Mouse (Mus musculus): Measurements from ENCODE around the gene Gm1673.

Gm1673 gene

DNA sequence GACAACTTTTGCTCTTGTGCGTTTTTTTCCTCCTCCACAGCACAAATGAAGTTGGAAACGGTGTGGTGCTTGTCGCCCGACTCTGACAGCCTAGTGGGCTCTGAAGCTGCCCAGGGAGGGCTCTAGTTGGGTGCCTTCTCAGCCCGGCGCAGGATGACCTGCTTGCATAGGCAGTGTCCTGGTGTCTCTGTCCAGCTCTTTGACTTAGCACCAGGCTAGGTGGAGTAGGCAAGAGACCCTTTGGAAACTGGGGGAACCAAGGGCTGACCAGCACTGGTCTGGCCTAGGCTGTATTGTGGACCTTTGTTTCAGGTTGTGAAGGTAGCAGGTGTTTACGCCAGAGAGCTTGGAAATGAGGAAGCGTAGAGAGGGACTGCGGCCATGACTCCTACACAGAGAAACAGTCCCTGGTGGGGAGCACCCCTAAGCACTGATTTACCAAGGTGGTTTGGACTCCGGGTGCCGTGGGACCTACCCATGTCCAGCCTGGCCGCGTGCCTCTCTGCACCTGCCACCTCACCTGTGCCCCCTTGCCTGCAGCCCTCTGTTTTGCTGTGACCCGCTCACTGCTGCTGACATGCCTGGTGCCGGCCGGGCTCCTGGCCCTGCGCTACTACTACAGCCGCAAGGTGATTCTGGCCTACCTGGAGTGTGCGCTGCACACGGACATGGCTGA is 14.7 kb downstream of the Gm1673 start:
- DNase-seq (ENCODE audit: low spot score) = no peak

DNA sequence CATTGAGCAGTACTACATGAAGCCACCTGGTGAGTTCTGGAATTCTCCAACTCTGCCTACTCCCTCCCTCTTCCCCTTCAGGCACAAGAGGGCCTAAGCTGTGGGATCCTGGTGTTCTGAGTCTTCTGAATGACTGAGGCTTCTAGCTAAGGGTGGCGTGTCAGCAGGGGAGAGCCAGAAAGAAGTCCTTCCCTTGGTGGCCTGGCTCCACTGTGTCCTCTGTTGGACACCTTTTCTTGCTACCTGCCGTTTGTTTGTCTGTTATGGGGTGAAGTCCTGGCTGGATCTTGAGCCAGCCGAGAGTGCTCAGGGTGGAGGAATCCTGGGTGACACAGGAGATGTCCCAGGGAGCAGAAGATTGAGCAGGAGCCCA is 15.3 kb downstream of the Gm1673 start:
- no peak for DNase-seq (ENCODE audit: low spot score)

DNA sequence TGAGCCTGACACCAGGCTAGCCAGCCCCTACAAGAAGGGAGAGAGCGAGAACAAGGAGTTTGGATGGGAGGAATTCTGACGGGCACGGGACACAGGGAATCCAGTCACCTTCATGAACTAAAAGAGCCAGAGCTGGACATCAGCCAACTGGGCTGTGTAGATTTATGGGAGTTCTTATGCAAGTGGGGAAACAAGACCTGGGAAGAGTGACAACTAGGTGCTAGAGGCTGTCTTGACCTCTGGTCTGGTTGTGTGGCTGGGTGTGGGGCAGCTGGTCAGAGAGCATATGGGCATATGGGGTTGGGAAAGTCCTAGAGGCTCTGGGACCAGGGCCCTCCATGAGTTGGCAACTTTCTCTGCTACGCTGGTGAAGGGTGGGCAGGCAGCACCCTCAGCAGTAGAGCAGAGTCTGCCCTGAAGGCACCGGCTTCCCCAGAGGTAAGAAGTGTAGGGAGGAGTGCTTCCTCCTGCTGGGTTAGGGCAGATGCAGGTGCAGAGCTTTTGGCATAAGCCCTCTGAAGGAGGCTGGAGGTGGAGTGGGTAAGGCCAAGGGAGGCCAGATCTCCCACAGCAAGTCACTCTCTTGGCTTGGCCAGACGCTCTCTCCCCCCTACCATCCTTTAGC is 16.3 kb downstream of the Gm1673 start:
- DNase-seq (ENCODE audit: low spot score) = no peak

DNA sequence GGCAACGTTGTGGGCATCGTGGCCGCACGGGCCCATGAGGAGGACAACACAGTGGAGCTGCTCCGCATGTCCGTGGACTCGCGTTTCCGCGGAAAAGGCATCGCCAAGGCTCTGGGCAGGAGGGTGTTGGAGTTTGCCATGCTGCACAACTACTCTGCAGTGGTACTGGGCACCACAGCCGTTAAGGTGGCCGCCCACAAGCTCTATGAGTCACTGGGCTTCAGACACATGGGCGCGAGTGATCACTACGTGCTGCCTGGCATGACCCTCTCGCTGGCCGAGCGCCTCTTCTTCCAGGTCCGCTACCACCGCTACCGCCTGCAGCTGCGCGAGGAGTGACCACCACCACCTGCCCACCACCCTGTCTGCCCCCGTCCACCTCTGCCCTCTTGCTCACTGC is 17.6 kb downstream of the Gm1673 start:
- no peak for DNase-seq (ENCODE audit: low spot score)

DNA sequence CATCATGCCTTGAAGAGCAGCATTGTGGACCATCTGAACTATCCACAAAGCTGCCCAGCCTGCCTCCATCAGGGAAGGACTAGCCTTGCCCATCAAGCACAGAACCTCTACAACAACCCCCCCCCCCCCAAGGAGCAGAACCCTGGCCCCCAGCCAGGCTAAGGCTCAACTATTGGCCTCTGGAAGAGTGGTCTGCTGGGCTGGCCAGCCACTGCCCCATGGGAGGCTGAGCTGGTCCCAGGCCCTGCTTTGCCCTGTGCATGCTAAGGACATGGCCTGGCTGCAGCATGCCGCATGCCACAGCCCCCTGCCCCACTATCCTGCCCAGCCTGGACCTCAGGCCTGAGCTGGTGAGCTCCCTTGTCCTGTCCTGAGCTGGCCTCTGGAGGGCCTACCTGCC is 18.2 kb downstream of the Gm1673 start:
- DNase-seq (ENCODE audit: low spot score) = no peak

DNA sequence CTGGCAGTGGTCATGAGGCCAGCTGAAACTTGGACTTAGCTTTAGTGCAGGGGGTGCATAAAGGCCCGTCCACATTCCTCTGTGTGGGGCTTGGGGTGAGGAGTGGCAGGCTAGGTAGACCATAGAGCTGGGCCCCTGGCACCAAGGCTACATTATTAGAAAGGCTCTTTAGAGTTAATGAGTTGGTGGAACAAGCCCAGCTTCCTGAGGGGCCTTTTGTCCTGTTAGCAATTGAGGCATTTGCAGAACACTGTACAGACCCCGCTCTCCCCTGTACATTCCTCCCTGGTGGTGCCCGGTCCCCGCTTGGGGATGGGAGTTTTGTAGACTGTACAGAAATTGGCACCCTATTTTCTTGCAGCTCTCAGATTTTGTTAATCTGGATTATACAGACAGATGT is 19.4 kb downstream of the Gm1673 start:
- DNase-seq (ENCODE audit: low spot score) = no peak

DNA sequence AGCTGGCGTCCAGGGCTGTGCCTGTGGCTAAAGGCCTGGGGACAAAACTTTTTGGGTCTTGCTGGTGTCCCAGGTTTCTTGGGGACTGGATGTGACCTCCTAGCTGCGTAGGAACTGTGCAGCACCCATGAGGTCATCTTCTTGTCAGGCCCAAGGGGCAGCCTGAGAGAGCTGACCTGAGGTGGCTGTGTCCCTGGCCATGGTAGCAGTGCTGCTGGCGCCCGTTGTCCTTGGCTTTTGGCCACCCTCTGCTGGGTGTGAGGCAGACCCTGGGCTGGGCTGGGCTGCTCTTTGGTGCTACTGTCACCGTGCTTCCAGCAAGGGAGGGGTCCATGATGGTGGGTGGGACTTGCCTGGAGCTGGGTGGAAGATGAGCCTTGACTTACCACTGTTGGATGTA is 21.4 kb downstream of the Gm1673 start:
- DNase-seq (ENCODE audit: low spot score) = no peak

DNA sequence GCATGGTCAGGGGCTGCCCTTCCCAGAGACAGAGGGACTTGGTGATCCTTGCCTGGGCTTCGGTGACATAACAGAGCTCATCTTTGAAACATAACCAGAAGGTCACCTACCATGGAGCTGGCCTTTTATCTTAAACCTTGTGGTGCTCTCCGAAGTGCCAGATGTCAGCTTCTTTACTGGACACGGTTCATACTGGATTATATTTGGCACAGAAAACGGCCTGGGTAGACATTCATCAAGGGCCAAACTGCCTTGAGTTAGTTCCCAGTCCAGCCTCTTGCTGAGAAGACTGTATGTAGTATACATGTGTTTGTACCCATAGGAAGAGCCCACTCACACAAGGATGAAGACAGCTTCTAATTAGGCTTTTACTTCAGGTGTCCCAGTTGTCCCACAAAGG is 23.6 kb downstream of the Gm1673 start:
- no peak for DNase-seq (ENCODE audit: low spot score)

DNA sequence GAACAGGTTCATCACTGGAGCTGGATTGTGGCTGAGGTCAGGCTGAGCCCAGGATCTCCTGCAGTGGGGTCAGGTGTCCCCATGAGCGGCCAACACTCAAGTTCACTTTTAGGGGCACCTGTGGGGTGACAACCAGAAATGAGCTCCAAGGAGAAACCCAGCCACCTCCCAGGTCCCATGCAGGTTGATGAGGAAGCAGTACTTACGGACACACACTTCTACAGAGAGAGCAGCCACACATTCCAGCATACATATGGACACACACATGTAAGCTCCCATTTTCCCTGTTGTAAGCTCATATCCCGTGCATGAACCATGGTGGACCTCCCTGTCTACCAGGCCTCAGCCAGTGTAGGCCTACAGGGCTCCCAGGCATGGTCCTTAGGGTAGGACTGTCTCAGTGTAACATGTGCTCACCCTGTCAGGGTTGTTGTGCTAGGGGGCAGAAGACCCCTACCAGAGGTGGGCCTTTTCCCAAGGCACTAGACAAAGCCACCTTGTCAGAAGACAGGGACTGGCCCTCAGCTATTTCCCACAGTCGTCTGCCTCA is 24.2 kb downstream of the Gm1673 start:
- no peak for DNase-seq (ENCODE audit: low spot score)

DNA sequence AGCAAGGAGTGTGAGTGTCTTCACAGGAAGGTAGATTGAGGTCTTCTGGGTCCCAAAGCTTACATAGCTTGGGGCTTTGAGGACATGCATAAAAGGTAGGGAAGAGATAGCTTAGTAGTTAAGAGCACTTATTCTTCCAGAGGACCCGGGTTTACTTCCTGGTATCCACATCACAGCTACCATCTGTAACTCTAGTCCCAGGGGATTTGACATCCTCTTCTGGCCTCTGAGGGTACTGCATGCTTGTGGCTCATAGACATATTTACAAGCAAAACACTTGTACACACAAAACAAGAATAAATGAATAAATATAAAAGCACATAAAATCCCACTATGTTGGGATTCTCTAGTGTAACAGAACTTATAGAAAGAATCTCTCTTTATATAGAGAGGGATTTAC is 31.4 kb downstream of the Gm1673 start:
- DNase-seq (ENCODE audit: low spot score) = no peak

DNA sequence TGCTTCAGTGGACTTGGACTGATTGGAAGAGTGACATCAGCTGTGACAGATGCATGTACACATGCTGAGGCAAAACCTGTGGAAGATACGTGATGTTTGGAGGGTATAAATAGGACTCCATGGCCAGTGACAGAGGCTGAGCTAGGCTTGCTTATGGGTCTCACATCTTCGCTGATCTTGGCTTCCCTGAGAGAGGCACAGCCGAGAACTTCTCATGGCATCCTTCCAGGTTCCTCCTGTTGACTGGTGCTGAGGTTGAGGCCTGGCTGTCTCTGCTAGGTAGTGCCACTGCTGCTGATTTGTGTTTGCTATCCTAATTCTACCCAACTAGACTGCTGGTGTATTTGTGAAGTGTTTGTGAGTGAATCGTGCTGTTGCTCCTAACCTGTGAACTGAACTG is 35.7 kb downstream of the Gm1673 start:
- DNase-seq (ENCODE audit: low spot score) = no peak

DNA sequence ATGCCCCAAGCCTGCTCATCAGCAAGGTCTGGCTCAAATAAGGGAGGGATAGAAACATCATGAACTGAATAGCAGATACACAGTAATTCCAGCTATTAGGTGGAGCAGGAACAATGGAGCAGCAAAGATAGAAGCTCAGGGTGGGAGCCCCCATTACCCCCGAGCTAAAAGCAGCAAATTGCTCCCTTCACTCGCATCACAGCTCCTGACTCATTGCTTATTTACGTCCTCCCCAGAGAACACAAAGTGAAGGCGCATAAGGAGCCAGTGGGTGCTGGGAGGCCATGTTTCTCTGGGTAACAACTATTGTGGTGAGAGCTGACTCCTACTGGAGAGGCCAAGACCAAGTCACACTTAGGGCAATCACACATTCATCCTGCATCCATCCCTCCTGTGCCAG is 46.9 kb downstream of the Gm1673 start:
- DNase-seq (ENCODE audit: low spot score) = no peak

DNA sequence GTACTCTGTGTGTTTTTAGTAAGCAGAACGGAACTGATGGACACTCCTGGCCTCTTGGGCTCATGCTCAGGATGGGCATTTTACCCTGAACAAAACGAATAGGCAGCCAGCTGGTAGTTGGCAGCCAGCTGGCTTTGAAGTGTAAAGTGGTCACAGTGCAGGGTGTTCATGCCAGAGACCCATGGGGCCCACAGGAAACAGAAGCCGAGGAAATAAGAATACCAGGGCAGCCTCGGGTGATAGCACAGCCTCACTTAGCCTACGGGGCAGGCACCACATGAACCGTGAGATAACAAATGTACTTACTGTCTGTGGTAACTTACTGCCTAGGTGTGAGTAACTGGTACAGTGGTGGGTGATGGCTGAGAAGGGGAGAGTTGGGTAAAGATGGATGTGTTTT is 47.8 kb downstream of the Gm1673 start:
- DNase-seq (ENCODE audit: low spot score) = no peak

DNA sequence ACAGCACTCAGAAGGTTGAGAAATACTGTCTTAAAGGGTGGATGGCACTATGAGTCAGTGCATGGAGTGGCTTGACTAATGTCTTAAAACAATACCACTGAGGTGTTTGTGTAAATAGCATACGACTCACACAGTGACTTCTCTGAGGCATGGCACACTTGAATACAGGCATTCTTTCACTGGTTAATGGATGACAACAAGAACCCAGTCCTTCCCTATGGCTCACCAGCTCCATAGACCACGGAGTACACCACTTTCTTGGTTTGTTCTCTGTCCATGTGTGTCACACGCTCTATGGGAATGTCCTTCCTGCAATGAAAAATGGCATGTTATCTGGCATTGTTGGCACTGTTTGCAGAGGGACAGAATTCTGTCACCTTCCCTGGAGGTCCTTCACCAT is 49.3 kb downstream of the Gm1673 start:
- no peak for DNase-seq (ENCODE audit: low spot score)

Measured in layer of hippocampus, adult 11-12 months (tissue).